Mouse (Mus musculus) heart, postnatal 25 days (tissue): Measurements from ENCODE around the gene Plk4. TPM values are rescaled to one million over a fixed set of nuclear protein-coding genes. Genes with fewer than 3 reads are reported as not detected.
"Not testable (repeated sequence)": the region's sequence is repeated elsewhere in the genome, so short reads cannot be mapped to it uniquely, and the experiment has no call there.

Experiments
- DNase-seq: peaks from one replicate; pipeline ENCODE4 v3.0.0; 2022; ENCODE audit warnings: low spot score
- intact Hi-C: fragments of 180-260 bp; cut with DNase I; formaldehyde crosslinking; loops from one replicate; pipeline ENCODE4 v1.15.1; 2025
- total RNA-seq, 2 experiments: library from RNA; stranded (reverse); gene quantifications; 2 replicates each; pipeline ENCODE4 v1.2.3; 2021

Gene Plk4
- total RNA-seq, result 1 to 10 TPM; 1.7 to 2.8 TPM

GRCm38 (mm10) chr3:40799530-40800372 lies at the start of gene Plk4:
Plk4 (plus strand) TSS chr3:40800019.
- DNase-seq, result peak; percentile 90
- intact Hi-C loops, result loop anchor here (5.0 kb wide), 1 partner anchor 52 kb away; no protein-coding TSS in a partner anchor

- intact Hi-C loops, result no loop called here
- no peak for DNase-seq
Observed at GRCm38 (mm10) chr3:40760746-40761145, 39.1 kb upstream of the Plk4 start.

GRCm38 (mm10) chr3:40761312-40761711 lies 38.5 kb upstream of the Plk4 start:
- no peak for DNase-seq
- intact Hi-C loops, result no loop called here

- no peak for DNase-seq
- intact Hi-C loops, result no loop called here
Observed at GRCm38 (mm10) chr3:40793783-40794182, 6.0 kb upstream of the Plk4 start.

- intact Hi-C loops, result loop anchor here (5.0 kb wide), 1 partner anchor 51 kb away; no protein-coding TSS in a partner anchor
- DNase-seq, result no peak
Observed at GRCm38 (mm10) chr3:40798054-40798453, 1.8 kb upstream of the Plk4 start.

GRCm38 (mm10) chr3:40798500-40798899 lies 1.3 kb upstream of the Plk4 start:
- DNase-seq, result no peak
- intact Hi-C loops, result loop anchor here (5.0 kb wide), 1 partner anchor 51 kb away; no protein-coding TSS in a partner anchor

- DNase-seq, result peak; percentile 1
- intact Hi-C loops, result no loop called here
Observed at GRCm38 (mm10) chr3:40800373-40800823, 579 bp downstream of the Plk4 start.

GRCm38 (mm10) chr3:40806871-40807270 lies 7.1 kb downstream of the Plk4 start:
- intact Hi-C loops, result no loop called here
- no peak for DNase-seq

- intact Hi-C loops, result no loop called here
- DNase-seq, result no peak
Observed at GRCm38 (mm10) chr3:40808686-40809085, 8.9 kb downstream of the Plk4 start.

- DNase-seq, result no peak
- intact Hi-C loops, result no loop called here
Observed at GRCm38 (mm10) chr3:40809894-40810293, 10.1 kb downstream of the Plk4 start.

GRCm38 (mm10) chr3:40813275-40813674 lies 13.5 kb downstream of the Plk4 start:
- DNase-seq, result no peak
- intact Hi-C loops, result no loop called here

GRCm38 (mm10) chr3:40845521-40845920 lies 45.7 kb downstream of the Plk4 start:
- intact Hi-C loops, result not testable (repeated sequence)

GRCm38 (mm10) chr3:40846473-40846956 lies 46.7 kb downstream of the Plk4 start, which contains the start of gene Mfsd8:
Mfsd8 (minus strand) TSS chr3:40846886.
- peak; percentile 96 for DNase-seq
- intact Hi-C loops, result not testable (repeated sequence)

More at GRCm38 (mm10) chr3:40845521-40845920, 45.7 kb downstream of the Plk4 start:
- DNase-seq, result not testable (repeated sequence)

GRCm38 (mm10) chr3:40846957-40847017 lies 47.0 kb downstream of the Plk4 start, which contains the start of gene Abhd18:
Abhd18 (plus strand) TSS chr3:40846970.
- intact Hi-C loops, DNase-seq: not testable (repeated sequence)

GRCm38 (mm10) chr3:40847018-40847417 lies 47.2 kb downstream of the Plk4 start:
- DNase-seq, intact Hi-C loops: not testable (repeated sequence)

- intact Hi-C loops, DNase-seq: not testable (repeated sequence)
Observed at GRCm38 (mm10) chr3:40847936-40848335, 48.1 kb downstream of the Plk4 start.

- DNase-seq, intact Hi-C loops: not testable (repeated sequence)
Observed at GRCm38 (mm10) chr3:40853123-40853738, 53.4 kb downstream of the Plk4 start.
